Mouse (Mus musculus) brain, embryonic 14.5 days (tissue): ENCODE measurements at regions not wholly inside any gene's neighbourhood (a gene's known extent, or its start where the extent isn't known, plus 50 kb on each side); places are given as distances from the start of the nearest gene placed in this dataset.

Experiments used
- CTCF ChIP-seq: fragments of 200-500 bp; IDR thresholded peaks from 2 replicates; pipeline ENCODE4 v1.5.1; 2012; ENCODE audit warnings: inconsistent platforms, mild to moderate bottlenecking, moderate library complexity, borderline replicate concordance; ENCODE audit not compliant: insufficient read depth, insufficient read length; ENCODE audit errors: extremely low read depth
- POLR2A ChIP-seq: fragments of 200-500 bp; IDR thresholded peaks from 2 replicates; pipeline ENCODE4 v1.6.1; 2012; ENCODE audit warnings: mild to moderate bottlenecking, inconsistent platforms, borderline replicate concordance; ENCODE audit not compliant: poor library complexity, insufficient read depth, insufficient read length, severe bottlenecking; ENCODE audit errors: extremely low read depth

DNA sequence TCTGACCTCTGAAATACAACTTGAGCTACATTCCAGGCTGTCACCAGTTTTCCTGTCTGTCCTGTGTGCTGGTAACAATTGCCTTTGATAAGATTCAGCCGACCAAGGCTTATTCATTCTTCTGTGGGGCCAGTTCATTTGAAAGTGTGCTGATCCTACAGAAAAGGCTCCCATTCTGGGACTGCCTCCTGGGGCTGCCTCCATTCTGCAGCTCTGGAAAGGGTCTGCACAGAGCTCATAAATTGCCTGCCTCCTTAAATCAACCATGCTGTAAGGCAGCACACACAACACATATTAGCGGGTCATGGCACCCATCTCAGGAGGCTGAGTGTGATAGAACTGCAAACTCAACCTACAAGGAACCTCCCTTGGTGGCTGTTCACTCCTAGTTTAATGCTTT is 416.2 kb upstream of the Clnk start:
- TF ChIP-seq CTCF (no peak), POLR2A (no peak)
